Mouse (Mus musculus) heart, adult 2 months (tissue): Measurements from ENCODE around the gene Odam.

ENCODE experiments used
- CTCF ChIP-seq: fragments of 200-600 bp; IDR thresholded peaks from 2 replicates; pipeline ENCODE4 v1.8.1; 2022; ENCODE audit warnings: antibody characterized with exemption, mild to moderate bottlenecking, moderate library complexity
- EP300 ChIP-seq: fragments of 200-500 bp; IDR thresholded peaks from 2 replicates; pipeline ENCODE4 v1.6.1; 2011; ENCODE audit warnings: low read depth, low read length, control low read depth; ENCODE audit not compliant: insufficient read depth

DNA sequence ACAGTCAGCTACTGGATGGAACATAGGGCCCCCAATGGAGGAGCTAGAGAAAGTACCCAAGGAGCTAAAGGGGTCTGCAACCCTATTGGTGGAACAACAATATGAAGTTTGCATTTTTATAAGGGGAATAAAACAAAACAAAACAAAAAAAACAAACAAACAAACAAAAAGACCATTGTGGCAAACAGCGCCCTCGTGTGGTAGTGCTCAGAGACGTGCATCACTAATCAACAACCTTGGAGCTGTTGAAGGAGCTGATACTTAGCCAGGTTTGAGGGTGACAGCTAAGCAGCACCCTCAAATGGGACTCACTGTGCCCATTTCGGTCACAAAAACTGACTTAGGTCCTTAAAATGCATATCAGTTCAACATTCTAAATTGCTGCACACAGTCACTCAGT lies 13.4 kb upstream of the Odam start:
- TF ChIP-seq CTCF (peak; percentile 30), EP300 (no peak)
